Mouse (Mus musculus): Measurements from ENCODE around the gene Ccr6. TPM values are rescaled to one million over a fixed set of nuclear protein-coding genes. Genes with fewer than 3 reads are reported as not detected.
"Not testable (repeated sequence)": the region's sequence is repeated elsewhere in the genome, so short reads cannot be mapped to it uniquely, and the experiment has no call there.

Gene Ccr6
- not detected in 2 replicates for polyA plus RNA-seq (2016; fragmentation: Nextera tagmentation; extraction: Ambion mirVana)

DNA sequence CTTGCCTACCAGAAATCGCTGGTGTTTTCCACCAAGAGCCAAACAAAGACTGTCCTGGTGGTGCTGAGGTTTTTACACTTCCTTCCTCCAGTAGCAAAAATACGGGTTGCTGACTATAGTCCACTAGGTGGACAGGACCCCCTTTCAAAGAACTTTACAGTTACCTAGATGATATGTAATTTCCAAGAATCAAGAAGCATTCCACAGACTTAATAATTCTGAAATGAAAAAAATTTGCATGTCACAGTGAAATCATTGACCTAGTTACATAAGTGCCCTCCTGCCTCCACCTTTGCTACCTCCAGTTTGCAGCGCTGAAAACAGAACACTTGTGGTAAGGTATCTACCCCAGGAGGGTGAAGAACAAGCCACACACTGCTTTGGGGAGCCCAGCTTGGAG lies at the start of gene Ccr6:
TSS of gene Ccr6 (plus strand) at position 301 of the 400 bp plus-strand sequence.
- Histone ChIP-seq H3K27me3 (ENCODE audit: low read depth, poor library complexity, severe bottlenecking) (no peaks in the 10 kb centered on the region), H3K4me1 (peaks cover 14% of the 10 kb centered on the region), H3K36me3 (no peaks in the 10 kb centered on the region), H3K4me3 (no peak within 1 kb of the TSS), H3K27ac (no peak within 1 kb of the TSS), H3K9me3 (replicated peaks) (no peaks in the 10 kb centered on the region)
- DNase-seq (ENCODE audit: low spot score): no peak
- WGBS: 90% methylated on average over 3 of the region's 3 CpGs

DNA sequence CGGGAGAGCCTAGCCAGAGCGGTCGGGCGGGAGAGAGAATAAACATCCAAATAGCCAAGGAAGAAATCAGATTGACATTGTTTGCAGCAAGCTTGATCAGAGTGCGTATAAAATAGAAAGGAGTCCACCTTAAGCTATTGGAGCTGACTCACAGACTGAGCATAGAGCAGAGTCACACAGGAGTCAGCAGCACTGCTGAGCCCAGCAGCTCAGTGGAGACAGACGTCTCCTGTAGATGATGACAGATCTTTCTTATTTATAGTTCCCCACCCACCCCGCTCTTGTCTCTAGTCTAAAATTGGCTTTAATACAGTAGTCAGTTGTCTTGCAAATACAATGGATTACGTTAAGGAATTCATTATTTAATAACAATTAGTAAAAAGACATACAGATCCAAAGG lies 42.2 kb upstream of the Ccr6 start:
- no peaks in the 10 kb centered on the region for H3K27me3 ChIP-seq (ENCODE audit: low read depth, poor library complexity, severe bottlenecking)
- peaks cover 83% of the 10 kb centered on the region for H3K36me3 ChIP-seq
- no peak overlapping the region for H3K27ac ChIP-seq
- WGBS: 95% methylated on average over 8 of the region's 8 CpGs
- H3K9me3 ChIP-seq (replicated peaks): no peaks in the 10 kb centered on the region
- H3K4me1 ChIP-seq: no peaks in the 10 kb centered on the region
- no peak overlapping the region for H3K4me3 ChIP-seq
- DNase-seq (ENCODE audit: low spot score): no peak

DNA sequence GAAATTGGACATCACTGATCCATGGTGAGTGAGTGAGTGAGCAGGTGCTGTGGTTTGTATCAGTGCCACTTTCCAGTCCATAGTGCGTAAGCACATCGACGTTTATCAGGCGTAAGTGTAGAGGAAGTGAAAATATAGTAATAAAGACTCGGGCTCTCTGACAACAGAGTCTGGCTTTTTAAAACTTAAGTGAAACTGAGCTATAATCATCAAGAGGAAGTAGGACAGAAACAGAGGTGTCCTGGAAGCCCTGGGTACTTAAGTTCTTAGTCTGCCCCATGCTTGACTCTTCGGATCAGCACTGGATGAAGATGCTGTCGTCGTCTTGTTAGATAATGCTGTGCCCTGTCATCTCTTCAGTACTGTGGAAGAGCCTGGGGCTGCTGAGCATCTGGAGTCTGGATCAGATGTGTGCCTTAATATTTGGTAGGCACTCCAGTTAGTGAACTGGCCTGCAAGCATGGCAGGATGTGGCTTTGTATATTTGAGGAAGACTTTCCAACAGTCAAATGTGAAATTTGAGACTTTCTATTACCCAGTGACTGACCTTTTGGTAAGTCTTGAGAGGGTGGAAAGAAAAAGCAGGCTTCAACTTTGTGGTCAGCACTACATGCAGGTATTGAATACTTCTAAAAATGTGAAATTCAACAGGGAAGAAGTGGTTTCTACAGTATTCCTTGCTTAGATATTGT lies 40.0 kb upstream of the Ccr6 start:
- Histone ChIP-seq H3K9me3 (replicated peaks) (no peaks in the 10 kb centered on the region), H3K4me1 (no peaks in the 10 kb centered on the region), H3K4me3 (no peak overlapping the region), H3K27ac (no peak overlapping the region), H3K36me3 (peaks cover 61% of the 10 kb centered on the region), H3K27me3 (ENCODE audit: low read depth, poor library complexity, severe bottlenecking) (no peaks in the 10 kb centered on the region)
- DNase-seq (ENCODE audit: low spot score): no peak
- WGBS: 93% methylated on average over 8 of the region's 8 CpGs

DNA sequence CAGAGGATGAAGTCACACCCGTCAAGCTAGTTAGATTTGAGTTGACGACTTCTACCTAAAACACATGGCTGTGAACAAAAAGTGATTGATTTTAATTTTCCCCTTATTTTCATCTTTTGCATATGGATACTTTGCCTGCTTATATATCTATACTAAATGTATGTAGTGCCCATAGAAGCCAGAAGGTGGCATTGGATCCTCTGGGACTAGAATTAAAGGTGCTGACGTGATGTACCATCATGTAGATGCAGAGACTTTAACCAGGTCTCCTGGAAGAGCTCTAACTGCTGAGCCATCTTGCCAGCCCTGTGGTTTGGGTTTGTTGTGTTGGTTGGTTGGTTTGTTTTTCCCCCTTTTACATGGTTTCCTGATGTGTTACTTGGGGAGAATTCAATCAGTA lies 38.2 kb upstream of the Ccr6 start:
- DNase-seq (ENCODE audit: low spot score): no peak
- no peaks in the 10 kb centered on the region for H3K27me3 ChIP-seq (ENCODE audit: low read depth, poor library complexity, severe bottlenecking)
- no peaks in the 10 kb centered on the region for H3K9me3 ChIP-seq (replicated peaks)
- H3K36me3 ChIP-seq: peaks cover 45% of the 10 kb centered on the region
- H3K4me3 ChIP-seq: no peak overlapping the region
- H3K4me1 ChIP-seq: no peaks in the 10 kb centered on the region
- WGBS: 77% methylated on average over 3 of the region's 3 CpGs
- no peak overlapping the region for H3K27ac ChIP-seq

DNA sequence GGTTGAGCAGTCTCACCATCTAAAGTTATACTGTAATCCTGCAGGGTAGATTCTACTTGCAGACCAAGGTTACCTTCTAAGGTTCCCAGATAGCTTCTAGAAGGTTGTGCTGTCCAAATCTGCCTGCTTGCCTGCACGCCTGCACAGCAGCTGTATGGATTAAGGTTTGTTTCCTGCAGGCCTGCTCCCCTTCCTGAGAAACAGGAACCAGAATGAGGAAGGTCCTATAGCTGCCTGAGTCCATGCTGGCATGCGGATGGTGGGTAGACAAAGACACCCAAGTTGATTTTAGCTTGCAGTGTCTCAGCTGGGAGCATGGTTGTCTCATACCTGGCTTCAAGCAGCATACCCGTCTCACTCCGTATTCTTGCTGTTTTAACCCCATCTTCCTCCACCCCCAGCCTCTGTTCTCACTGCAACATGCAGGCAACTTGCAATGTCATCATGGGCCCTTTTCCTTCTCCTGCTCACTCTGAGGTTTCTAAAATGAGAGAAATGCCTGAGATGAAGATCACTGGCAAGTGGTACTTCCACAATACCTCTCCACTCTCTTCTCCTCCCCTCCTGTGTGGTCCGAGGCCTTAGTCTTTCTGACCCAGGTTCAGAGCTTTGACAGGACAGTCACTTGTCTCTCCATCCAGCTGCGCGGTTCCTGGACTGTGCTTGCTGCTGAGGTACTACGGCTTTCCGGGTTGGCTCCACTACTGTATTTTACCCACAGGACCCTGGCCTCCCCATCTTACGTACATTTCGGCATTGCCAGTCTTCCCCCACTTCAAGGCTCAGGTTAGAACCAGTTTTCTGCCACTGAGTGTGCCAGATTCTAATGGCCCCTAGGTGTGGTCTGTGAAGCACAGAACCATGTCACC lies 36.5 kb upstream of the Ccr6 start:
- 89% methylated on average over 11 of the region's 11 CpGs for WGBS
- Histone ChIP-seq H3K4me1 (no peaks in the 10 kb centered on the region), H3K27ac (no peak overlapping the region), H3K9me3 (replicated peaks) (no peaks in the 10 kb centered on the region), H3K27me3 (ENCODE audit: low read depth, poor library complexity, severe bottlenecking) (no peaks in the 10 kb centered on the region), H3K4me3 (no peak overlapping the region), H3K36me3 (peaks cover 31% of the 10 kb centered on the region)
- DNase-seq (ENCODE audit: low spot score): no peak

DNA sequence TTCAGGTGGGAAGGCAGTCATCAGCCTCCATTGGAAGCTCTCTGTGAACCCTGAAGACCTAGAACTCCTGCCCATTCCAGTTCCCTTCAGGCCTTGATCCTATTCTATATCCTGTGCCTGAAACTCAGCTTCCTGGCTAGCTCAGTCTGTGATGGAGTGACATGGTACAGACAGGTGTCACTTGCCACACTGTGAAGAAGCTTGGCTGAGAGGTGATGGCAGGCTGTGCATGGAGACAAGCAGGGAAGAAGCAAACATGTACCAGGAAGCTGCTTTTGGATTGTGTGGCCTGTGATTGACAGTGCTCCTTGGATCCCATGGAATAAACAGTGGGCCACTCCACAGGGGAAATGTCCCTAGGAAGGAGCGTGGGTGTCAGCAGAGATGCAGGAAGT lies 35.9 kb upstream of the Ccr6 start:
- peaks cover 25% of the 10 kb centered on the region for H3K36me3 ChIP-seq
- no peaks in the 10 kb centered on the region for H3K4me1 ChIP-seq
- H3K27me3 ChIP-seq (ENCODE audit: low read depth, poor library complexity, severe bottlenecking): no peaks in the 10 kb centered on the region
- H3K9me3 ChIP-seq (replicated peaks): no peaks in the 10 kb centered on the region
- DNase-seq (ENCODE audit: low spot score): no peak
- no peak overlapping the region for H3K27ac ChIP-seq
- H3K4me3 ChIP-seq: no peak overlapping the region
- 74% methylated on average over 1 of the region's 1 CpGs for WGBS

DNA sequence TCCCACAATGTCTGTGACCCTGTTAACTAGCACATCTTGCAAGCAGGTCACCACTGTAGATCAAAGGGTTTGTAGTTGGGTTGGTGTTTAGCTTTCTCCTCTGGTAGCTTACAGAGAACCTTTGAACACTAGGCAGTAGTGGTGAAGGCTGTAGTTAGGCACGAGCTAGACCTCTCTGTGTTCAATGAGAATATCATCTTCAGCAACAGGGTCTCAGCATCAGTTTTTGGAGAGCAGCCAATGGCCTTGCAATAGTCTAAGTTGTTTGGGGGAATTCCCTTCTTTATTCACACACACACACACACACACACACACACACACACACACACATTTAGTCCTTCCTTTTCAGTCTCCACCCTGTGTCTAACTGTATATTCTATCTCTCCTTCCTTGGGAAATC lies 32.4 kb upstream of the Ccr6 start:
- WGBS: 67% methylated on average over 1 of the region's 1 CpGs
- H3K27ac ChIP-seq: no peak overlapping the region
- no peak overlapping the region for H3K4me3 ChIP-seq
- no peaks in the 10 kb centered on the region for H3K36me3 ChIP-seq
- no peaks in the 10 kb centered on the region for H3K4me1 ChIP-seq
- no peak for DNase-seq (ENCODE audit: low spot score)
- H3K9me3 ChIP-seq (replicated peaks): no peaks in the 10 kb centered on the region
- H3K27me3 ChIP-seq (ENCODE audit: low read depth, poor library complexity, severe bottlenecking): no peaks in the 10 kb centered on the region

DNA sequence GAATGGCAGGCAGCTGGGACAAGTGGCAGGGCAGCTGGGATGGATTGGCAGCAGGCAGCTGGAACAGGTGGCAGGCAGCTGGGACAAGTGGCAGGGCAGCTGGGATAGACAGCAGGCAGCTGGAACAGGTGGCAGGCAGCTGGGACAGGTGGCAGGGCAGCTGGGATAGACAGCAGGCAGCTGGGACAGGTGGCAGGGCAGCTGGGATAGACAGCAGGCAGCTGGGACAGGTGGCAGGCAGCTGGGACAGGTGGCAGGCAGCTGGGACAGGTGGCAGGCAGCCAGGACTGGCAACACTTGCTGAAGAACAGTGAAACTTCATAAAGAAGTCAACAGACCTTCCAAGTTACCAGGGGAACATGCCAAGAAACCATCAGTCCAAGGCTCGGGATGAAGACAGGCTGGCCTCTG lies 30.6 kb upstream of the Ccr6 start:
- H3K9me3 ChIP-seq (replicated peaks); H3K36me3 ChIP-seq; H3K27ac ChIP-seq; H3K4me3 ChIP-seq; DNase-seq (ENCODE audit: low spot score); H3K27me3 ChIP-seq (ENCODE audit: low read depth, poor library complexity, severe bottlenecking); H3K4me1 ChIP-seq: not testable (repeated sequence)
- WGBS: 79% methylated on average over 1 of the region's 1 CpGs

DNA sequence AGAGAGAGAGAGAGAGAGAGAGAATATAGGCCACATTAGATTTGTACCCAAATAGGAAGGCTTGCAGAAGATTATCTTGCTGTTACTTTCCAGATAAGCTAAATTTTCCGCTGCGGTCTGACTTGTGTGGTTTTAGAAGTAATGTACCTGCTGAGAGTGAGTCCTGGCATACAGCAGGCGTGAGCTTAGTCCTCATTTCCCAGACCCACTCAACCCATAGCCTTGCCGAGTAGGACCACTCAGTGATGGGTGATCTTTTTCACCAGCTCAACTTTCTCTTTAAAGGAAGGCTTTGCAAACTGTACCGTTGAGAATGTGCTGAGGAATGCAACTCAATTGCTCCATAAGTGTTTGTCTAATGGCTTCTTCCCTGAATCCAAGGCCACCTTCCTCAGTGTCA lies 29.2 kb upstream of the Ccr6 start:
- Histone ChIP-seq H3K27me3 (ENCODE audit: low read depth, poor library complexity, severe bottlenecking) (no peaks in the 10 kb centered on the region), H3K9me3 (replicated peaks) (no peaks in the 10 kb centered on the region), H3K27ac (no peak overlapping the region), H3K4me1 (no peaks in the 10 kb centered on the region), H3K4me3 (no peak overlapping the region), H3K36me3 (no peaks in the 10 kb centered on the region)
- DNase-seq (ENCODE audit: low spot score): no peak
- WGBS: 87% methylated on average over 5 of the region's 5 CpGs

DNA sequence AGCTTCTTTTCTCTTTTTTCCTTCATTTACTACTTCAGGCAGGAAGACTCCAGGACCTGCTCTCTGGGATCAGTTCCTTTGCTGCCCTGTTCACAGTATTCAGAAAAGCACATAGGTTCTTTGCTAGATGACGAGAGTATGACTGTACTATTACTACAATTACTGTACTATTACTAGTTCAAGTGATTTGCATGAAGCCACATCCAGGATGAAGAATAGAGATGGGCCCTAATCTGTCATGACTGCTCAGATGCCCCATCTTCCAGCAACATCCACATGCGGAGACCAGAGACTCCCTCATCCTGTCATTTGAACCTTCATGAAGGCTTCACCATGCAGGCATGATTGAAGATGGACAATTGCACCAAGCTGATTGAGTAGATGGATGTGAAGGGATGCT lies 26.1 kb upstream of the Ccr6 start:
- WGBS: 85% methylated on average over 2 of the region's 2 CpGs
- Histone ChIP-seq H3K9me3 (replicated peaks) (no peaks in the 10 kb centered on the region), H3K27me3 (ENCODE audit: low read depth, poor library complexity, severe bottlenecking) (no peaks in the 10 kb centered on the region), H3K27ac (no peak overlapping the region), H3K4me3 (no peak overlapping the region), H3K4me1 (no peaks in the 10 kb centered on the region), H3K36me3 (no peaks in the 10 kb centered on the region)
- no peak for DNase-seq (ENCODE audit: low spot score)

DNA sequence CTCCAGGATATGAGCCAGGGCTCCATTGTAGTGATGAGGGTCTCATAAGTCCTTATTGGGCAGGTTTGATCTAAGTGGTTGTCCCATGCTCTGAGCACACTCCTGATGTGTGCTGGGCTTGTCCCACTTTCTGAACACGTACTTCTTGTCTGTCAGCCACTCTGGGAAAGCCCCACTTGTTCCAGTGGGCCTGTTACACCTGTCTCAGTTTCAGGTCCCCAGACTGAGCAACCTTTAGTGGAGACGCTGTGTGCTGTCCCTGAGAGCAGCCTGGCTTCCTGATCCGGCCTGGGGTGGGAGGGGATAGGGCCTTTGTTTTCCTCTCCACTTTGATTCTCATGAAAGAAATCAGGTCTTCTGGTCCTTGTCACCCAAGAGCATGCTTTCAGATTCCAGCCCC lies 25.7 kb upstream of the Ccr6 start:
- DNase-seq (ENCODE audit: low spot score): no peak
- H3K27ac ChIP-seq: no peak overlapping the region
- H3K36me3 ChIP-seq: no peaks in the 10 kb centered on the region
- H3K4me1 ChIP-seq: no peaks in the 10 kb centered on the region
- WGBS: 67% methylated on average over 3 of the region's 3 CpGs
- H3K27me3 ChIP-seq (ENCODE audit: low read depth, poor library complexity, severe bottlenecking): no peaks in the 10 kb centered on the region
- H3K9me3 ChIP-seq (replicated peaks): no peaks in the 10 kb centered on the region
- no peak overlapping the region for H3K4me3 ChIP-seq

DNA sequence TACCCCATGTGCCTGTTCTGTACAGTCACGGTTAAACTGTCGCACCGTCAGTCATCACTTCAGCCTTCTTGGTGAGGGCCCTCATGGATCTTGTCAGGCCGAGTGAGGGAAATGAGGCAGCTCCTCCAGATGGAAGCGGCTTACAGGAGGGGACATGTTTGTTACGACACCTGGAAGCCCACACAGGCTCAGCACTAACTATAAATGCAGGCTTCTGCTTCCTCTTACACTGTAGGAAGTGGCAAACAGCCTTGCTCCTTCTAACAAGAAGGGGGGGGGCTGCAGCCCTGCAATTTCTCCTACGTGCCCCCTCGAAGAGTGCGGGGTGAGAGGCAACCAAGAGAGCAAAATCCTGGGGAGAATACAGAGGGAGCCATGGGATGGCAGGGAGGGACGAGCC lies 25.2 kb upstream of the Ccr6 start:
- Histone ChIP-seq H3K9me3 (replicated peaks) (no peaks in the 10 kb centered on the region), H3K4me3 (no peak overlapping the region), H3K36me3 (no peaks in the 10 kb centered on the region), H3K27ac (no peak overlapping the region), H3K4me1 (no peaks in the 10 kb centered on the region), H3K27me3 (ENCODE audit: low read depth, poor library complexity, severe bottlenecking) (no peaks in the 10 kb centered on the region)
- WGBS: 84% methylated on average over 10 of the region's 10 CpGs
- no peak for DNase-seq (ENCODE audit: low spot score)

DNA sequence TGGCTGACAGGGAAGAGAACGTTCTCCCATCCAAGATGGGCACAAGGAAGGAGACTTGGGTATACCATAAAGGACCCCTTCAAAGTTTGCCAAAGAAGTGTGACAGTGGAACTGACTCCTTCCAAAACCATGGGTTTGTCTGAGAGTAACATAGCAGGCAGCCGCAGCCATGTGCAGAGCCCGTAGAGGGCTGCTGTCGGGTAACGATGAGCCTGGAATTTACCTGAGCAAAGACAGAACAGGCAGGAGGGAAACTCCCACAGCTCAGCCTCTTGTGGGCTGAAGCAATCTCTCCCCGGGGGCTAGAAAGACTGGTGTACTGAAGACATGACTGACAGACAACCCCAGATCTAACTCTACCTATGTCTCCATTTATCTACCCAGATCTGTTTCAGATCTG lies 24.4 kb upstream of the Ccr6 start:
- no peak overlapping the region for H3K27ac ChIP-seq
- 88% methylated on average over 6 of the region's 6 CpGs for WGBS
- H3K4me3 ChIP-seq: no peak overlapping the region
- no peaks in the 10 kb centered on the region for H3K27me3 ChIP-seq (ENCODE audit: low read depth, poor library complexity, severe bottlenecking)
- no peaks in the 10 kb centered on the region for H3K4me1 ChIP-seq
- H3K36me3 ChIP-seq: no peaks in the 10 kb centered on the region
- H3K9me3 ChIP-seq (replicated peaks): no peaks in the 10 kb centered on the region
- no peak for DNase-seq (ENCODE audit: low spot score)
